In genomic region chr9:111188731-111189130, GRCm38 (mm10) we compare ENCODE assay signal across 20 mouse cellular contexts.
DNase-seq lines count a peak whose midpoint lies in the region; ATAC-seq lines count a peak whose summit lies in the region.
"Had no signal": no experiment of that assay in that cellular context is flagged by ENCODE, and none has a peak within 500 bp of the region (broad histone marks: within the 10 kb centered on the region; RNA-seq: fewer than 3 reads in every experiment).

No protein-coding gene starts in this region.

- H3K4me2 ChIP-seq in heart, embryonic 12.5 days, result no peak overlapping the region
- no peak overlapping the region for H3K4me2 ChIP-seq in kidney, embryonic 14.5 days (replicated peaks; ENCODE audit: low read depth, low read length)
- H3K4me2 ChIP-seq: hindbrain, embryonic 14.5 days; liver, embryonic 15.5 days; midbrain, embryonic 13.5 days; stomach, embryonic 15.5 days had no signal

- H3K27ac ChIP-seq in heart, embryonic 12.5 days (ENCODE audit: poor library complexity, severe bottlenecking), result no peak overlapping the region
- no peak overlapping the region for H3K27ac ChIP-seq in kidney, embryonic 14.5 days (ENCODE audit: low read depth, low read length)
- H3K27ac ChIP-seq: hindbrain, embryonic 14.5 days; layer of hippocampus, adult 2 months; limb, embryonic 10.5 days; liver, embryonic 15.5 days; midbrain, embryonic 13.5 days; stomach, embryonic 15.5 days had no signal

- no peaks in the 10 kb centered on the region for H3K27me3 ChIP-seq in heart, embryonic 12.5 days (replicated peaks)
- H3K27me3 ChIP-seq in kidney, embryonic 14.5 days (ENCODE audit: control insufficient read depth, insufficient read depth, low read length), result no peaks in the 10 kb centered on the region
- H3K27me3 ChIP-seq: liver, embryonic 15.5 days; megakaryocyte, embryonic 14.5 days; midbrain, embryonic 13.5 days; stomach, embryonic 15.5 days had no signal

- DNase-seq in adrenal gland, adult (ENCODE audit: inconsistent age in 2 of 2, low spot score in 1 of 2), result peak; percentile 41 to 73
- no peak for DNase-seq in adrenal gland, adult 18-20 months (ENCODE audit: low spot score in 2 of 2)
- peak; percentile 25 to 30 for DNase-seq in heart, adult 9 months (ENCODE audit: low spot score in 2 of 2)
- peak; percentile 42 for DNase-seq in kidney, postnatal 10 days
- DNase-seq in adrenal gland, postnatal 36 days, result peak; percentile 35 to 45
- DNase-seq: cerebellum, adult 9-10 months; liver; lung, postnatal 36 days; thymus, postnatal 36 days had no signal

- no peak overlapping the region for H3K4me3 ChIP-seq in heart, embryonic 12.5 days
- no peak overlapping the region for H3K4me3 ChIP-seq in kidney, embryonic 14.5 days (ENCODE audit: low read length)
- H3K4me3 ChIP-seq: layer of hippocampus, adult 2 months; limb, embryonic 10.5 days; liver, embryonic 15.5 days; megakaryocyte, embryonic 14.5 days; midbrain, embryonic 13.5 days; stomach, embryonic 15.5 days had no signal

- ATAC-seq in heart, embryonic 12.5 days (ENCODE audit: insufficient number of reproducible peaks, low FRiP score), result no peak
- ATAC-seq in kidney, embryonic 14.5 days (ENCODE audit: low FRiP score, low TSS enrichment), result no peak
- ATAC-seq: forebrain, embryonic 14.5 days; inflammation-experienced regulatory T-cells, adult 6 months; midbrain, embryonic 13.5 days had no signal

- 71% methylated on average over 7 of the region's 7 CpGs for WGBS in heart, embryonic 12.5 days
- 66% methylated on average over 7 of the region's 7 CpGs for WGBS in kidney, embryonic 14.5 days

- H3K9me3 ChIP-seq in heart, embryonic 12.5 days (replicated peaks), result no peaks in the 10 kb centered on the region
- H3K9me3 ChIP-seq in kidney, embryonic 14.5 days (ENCODE audit: control insufficient read depth, low read length), result no peaks in the 10 kb centered on the region
- H3K9me3 ChIP-seq: limb, embryonic 10.5 days; liver, embryonic 15.5 days; megakaryocyte, embryonic 14.5 days; midbrain, embryonic 13.5 days; stomach, embryonic 15.5 days had no signal

- peaks cover 53% of the 10 kb centered on the region for H3K36me3 ChIP-seq in heart, embryonic 12.5 days
- H3K36me3 ChIP-seq in kidney, embryonic 14.5 days (ENCODE audit: control insufficient read depth, insufficient read depth, low read length), result peaks cover 6% of the 10 kb centered on the region; the same call in 1 of the 2 replicates

- H3K4me1 ChIP-seq in heart, embryonic 12.5 days (replicated peaks), result peaks cover under 1% of the 10 kb centered on the region; the same call in 1 of the 2 replicates
- H3K4me1 ChIP-seq in kidney, embryonic 14.5 days (ENCODE audit: control insufficient read depth, insufficient read depth, low read length), result no peaks in the 10 kb centered on the region
- H3K4me1 ChIP-seq: limb, embryonic 10.5 days; liver, embryonic 15.5 days; stomach, embryonic 15.5 days had no signal

- H3K9ac ChIP-seq in heart, embryonic 12.5 days, result no peak overlapping the region
- no peak overlapping the region for H3K9ac ChIP-seq in kidney, embryonic 14.5 days (ENCODE audit: low read depth, low read length)
- H3K9ac ChIP-seq: hindbrain, embryonic 14.5 days; liver, embryonic 15.5 days; midbrain, embryonic 13.5 days; stomach, embryonic 15.5 days had no signal

Comparison
In these comparisons a context has a peak if more than half of its experiments do, and no peak if none do; other contexts are left out.
1. DNase-seq: peak in adrenal gland, adult (2 of 2), heart, adult 9 months (2 of 2), kidney, postnatal 10 days (single experiment) and adrenal gland, postnatal 36 days (2 of 2); none in adrenal gland, adult 18-20 months (0 of 2).